Mouse (Mus musculus): ENCODE results near the gene Fignl1.

Fignl1 gene

DNA sequence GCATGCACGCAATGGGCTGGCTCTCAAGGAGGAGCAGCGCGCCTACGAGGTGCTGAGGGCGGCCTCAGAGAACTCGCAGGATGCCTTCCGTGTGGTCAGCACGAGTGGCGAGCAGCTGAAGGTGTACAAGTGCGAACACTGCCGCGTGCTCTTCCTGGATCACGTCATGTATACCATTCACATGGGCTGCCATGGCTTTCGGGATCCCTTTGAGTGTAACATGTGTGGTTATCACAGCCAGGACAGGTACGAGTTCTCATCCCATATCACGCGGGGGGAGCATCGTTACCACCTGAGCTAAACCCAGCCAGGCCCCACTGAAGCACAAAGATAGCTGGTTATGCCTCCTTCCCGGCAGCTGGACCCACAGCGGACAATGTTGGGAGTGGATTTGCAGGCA, 39.5 kb downstream of the Fignl1 start:
- CTCF ChIA-PET, result interaction anchor here (0.6 kb wide), 1 partner anchor 49 kb away, joined by 3 read pairs; no protein-coding TSS in a partner anchor

DNA sequence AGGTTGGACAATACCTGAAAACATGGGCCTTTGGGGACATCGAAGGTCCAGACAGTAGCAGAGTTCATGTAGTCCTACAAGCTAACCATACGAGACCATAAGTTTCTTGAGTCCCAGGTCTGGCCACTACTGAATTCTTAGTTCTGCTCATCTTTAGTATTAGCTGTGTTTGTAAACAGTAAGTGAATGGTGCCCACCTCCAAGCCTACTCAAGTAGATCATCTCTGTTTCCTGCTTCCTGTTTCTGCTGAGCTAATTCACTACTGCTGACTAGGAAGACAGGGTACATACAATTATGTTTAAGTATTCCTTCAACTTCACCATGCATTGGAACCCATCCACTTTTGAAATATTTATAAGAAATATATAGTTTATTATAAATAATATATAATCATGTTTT, 40.7 kb downstream of the Fignl1 start:
- CTCF ChIA-PET, result no interaction called here

DNA sequence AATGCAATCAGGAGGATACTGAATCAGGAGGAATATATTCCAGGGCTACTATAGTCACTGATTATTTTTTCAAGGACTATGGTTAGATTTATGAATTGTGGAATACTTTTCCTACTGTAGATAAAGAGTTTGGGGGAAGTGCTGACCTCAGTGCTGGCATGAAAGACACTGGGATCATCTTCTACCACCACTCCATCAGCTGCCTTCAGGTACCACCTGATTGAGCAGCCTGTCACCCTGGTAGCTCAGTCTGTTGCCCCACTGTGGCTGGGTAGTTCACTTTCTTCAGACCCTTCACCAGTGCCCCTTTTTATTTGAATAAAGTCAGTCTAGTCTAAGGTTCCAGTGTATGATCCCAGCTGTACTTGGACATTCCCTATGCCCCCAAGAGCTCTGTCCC, 42.0 kb downstream of the Fignl1 start:
- CTCF ChIA-PET, result interaction anchor here (0.6 kb wide), 1 partner anchor 8 kb away, joined by 3 read pairs; no protein-coding TSS in a partner anchor

DNA sequence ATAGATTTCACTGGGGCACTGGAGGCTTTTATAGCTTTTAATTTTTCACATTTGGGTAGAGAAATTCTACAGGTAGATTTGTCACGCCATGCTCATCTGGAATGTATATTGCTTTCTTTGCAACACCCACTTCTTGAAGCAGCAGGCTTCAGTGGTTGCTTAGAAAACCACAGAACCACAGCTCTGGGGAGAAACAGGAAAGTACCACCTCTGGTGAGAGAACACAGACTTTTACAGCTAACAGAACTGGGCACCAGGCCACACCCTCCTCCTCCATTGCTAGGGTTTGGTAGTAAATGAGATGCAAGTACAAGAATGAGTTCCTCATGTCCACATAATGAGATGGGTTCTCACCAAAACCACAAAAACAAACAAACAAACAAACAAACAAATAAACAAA, 42.7 kb downstream of the Fignl1 start:
- CTCF ChIA-PET, result interaction anchor here (0.6 to 1.0 kb wide), 3 partner anchors 8 to 263 kb away, joined by 3 read pairs; no protein-coding TSS in a partner anchor

DNA sequence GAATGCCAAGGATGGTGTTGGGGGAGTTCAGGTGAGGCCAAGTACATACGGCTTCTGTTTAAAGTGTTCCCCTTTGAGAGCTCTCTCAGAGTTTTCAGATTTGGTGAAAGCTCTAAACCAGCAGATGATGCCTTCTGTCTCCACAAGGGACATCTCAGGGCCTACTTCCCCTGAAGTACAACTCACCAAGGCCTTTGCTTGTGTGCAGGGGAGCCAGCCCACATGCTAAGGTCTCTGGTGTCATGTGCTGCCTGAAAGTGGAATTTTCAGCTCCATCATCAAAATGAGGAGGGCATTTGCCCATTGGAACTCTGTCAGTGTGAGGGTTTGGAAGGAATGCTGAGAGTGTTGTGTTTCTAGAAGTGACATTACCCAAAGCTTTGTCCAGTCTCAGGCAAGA, 43.3 kb downstream of the Fignl1 start:
- CTCF ChIA-PET, result interaction anchor here (0.7 to 1.0 kb wide), 3 partner anchors 17 to 262 kb away, joined by 3 read pairs; no protein-coding TSS in a partner anchor

DNA sequence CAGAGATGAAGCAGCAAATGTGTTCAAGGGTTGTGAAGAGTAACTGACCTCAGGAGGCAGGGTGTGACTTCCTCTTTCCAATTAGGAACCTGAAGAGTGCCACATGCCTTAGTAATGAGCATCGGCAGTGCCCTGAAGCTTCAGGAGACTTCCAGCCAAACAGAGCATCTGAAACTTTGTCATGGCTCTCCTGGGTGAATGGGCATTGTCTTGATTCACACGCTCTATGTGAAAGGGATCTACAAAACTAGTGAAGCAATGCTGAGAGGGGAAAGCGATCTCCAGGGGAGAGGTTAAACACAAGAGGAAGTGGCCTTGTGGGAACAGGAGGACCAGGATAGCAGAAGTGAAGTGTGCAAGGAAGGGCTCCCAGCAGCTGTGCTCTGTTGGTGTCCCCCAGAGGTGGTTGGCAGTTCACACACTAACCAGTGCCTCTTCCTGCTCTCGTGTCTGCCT, 45.5 kb downstream of the Fignl1 start:
- CTCF ChIA-PET, result no interaction called here

DNA sequence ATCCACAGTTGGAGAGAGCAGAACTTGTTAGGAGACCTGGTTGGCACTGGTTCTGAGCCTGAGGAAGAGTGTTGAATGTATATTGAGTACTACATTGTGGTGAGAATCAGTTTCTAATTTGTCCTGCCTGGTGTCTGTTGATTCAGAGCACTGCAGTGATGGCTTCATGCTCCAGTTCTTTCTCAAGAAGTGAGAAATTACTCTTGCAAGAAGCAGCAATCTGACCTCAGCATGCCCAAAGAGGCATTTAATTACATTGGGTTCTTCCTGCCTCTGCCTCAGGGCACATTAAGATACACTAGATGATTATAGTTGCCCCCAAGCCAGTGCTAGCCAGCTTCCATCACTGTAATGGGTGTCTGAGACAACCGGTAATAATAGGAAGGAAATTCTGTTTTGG, 49.9 kb downstream of the Fignl1 start:
- CTCF ChIA-PET, result interaction anchor here (0.6 to 1.6 kb wide), 3 partner anchors 22 to 300 kb away, joined by 3 to 7 read pairs (median 5); no protein-coding TSS in a partner anchor

DNA sequence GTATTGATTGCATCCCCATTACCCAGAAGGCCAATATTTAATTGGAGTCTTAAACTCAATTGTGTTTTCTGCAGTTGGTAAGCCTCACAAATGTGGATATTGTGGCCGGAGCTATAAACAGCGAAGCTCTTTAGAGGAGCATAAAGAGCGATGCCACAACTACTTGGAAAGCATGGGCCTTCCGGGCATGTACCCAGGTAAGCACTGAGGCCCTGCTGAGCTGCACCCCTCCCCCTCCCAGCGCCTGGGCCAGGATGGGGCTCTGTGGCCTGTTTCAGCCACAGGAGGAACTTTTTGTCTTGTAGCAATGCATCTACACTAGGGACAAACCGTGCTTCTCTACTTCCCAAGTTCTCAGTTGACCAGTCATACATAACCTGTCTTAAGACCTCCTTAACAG, 50.6 kb downstream of the Fignl1 start:
- CTCF ChIA-PET, result interaction anchor here (0.7 to 1.6 kb wide), 3 partner anchors 23 to 93 kb away, joined by 3 to 7 read pairs (median 4); no protein-coding TSS in a partner anchor

DNA sequence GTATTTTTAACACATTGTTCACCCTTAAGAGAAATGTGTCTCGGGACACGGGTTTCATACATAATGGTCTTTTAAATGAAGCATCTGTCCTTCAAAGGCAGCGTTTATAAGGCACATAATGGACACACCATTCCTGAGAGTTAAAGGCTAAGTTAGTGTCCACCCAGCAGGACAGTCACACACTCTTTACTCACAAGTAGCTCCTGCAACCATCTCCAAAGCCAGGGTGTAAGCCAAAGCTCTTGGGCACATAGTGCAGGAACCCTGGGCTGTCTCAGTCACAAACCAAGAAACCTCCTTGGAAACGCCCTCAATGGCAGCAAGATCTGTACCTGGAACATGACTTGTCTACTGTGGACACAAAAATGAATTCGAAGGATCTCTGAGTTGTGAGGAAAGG, 55.9 kb downstream of the Fignl1 start:
- CTCF ChIA-PET, result interaction anchor here (0.5 kb wide), 1 partner anchor 14 kb away, joined by 9 read pairs; no protein-coding TSS in a partner anchor

DNA sequence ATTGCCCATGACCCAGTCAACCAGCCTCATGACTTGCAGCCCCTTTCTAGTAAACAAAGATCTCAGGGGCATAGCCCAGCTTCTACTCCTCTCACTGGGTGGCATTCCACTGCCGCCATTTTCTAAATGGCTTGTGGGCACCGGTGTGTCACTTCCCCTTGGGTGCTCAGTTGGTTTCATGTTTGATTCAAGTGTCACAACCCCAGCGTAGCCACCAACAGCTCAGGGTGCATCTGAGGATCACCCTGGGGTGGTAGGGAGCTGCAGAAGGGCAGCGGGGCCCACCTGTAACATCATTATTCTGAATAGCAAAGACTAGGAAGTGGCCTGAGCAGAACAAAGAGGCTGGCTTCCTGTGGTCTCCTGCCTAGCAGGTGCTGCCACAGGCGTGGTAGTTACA, 57.7 kb downstream of the Fignl1 start:
- CTCF ChIA-PET, result no interaction called here

DNA sequence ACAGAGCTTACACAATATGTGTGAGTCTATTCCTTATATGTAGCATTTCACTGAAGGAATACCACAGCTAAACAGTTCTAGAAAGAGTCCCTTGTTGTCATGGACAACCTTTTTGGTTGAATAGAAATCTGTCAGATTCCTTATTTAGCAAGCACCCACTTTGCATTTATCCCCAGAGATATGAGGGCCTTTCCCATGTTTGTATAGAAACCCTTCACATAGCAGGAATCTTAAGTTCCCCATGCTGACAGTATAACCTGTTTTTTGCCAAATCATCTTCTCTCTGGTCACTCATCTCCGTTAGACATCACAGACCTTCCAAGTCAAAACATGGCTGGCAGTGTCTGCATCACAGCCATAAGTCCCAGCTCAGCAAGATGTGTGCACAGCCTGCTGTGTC, 64.5 kb downstream of the Fignl1 start:
- CTCF ChIA-PET, result interaction anchor here (0.6 to 0.9 kb wide), 3 partner anchors 45 to 188 kb away, joined by 3 to 5 read pairs (median 3); no protein-coding TSS in a partner anchor

DNA sequence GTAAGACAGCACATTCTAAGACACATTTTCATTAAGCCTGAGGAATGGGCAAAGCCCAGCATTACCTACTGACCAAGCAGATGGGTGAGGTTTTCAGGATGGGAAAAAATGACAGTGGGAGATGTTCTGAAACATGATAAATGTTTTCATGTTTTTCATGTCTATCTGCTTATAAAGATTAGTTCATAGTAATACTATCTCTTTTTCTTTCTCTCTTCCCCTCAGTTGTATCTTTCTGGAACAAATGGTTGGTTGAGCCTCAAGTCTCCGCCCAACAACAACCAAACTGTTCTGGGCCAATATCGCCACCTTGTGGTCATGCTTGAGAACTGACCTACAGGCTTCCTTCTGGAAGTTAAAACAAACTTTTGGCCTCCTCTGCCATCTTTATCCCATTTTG, 66.1 kb downstream of the Fignl1 start:
- CTCF ChIA-PET, result interaction anchor here (1.2 kb wide), 1 partner anchor 74 kb away, joined by 4 read pairs; no protein-coding TSS in a partner anchor

DNA sequence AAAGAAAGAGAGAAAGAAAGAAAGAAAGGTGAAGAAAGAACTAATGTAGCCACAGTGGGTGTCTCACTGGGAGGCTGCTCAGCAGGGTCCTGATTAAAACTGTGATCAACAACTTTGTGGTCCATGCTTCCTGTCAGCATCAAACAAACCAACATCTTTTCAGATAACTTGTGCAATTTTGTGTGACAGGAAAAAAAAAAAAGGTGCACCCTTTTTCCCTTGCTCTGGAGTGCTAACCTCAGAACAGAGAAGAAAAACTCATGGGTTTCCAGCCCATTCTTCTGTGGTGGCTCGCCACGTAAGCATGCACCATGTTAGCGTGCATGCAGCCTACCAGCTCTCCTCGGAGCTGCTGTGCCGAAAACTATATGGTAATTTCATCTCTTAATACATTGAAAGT, 67.2 kb downstream of the Fignl1 start:
- CTCF ChIA-PET, result no interaction called here

DNA sequence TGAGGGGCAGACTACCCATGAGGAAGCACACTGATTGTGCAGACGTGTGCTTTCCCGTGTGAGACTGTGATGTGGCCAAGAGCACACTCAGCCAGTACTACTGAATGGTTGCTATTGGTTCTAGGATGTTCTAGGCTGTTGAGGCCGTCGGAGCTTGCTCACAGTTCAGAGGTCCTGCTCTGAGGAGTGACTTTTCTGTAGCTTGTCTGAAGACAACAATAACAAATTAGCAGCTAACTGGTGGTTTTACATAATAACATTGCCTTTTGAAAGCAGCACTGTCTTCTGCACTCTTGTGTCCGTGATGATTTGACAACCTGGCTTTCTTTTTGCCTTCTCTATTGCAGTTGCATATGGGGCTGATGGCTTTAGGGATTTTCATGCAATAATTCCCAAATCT, 68.2 kb downstream of the Fignl1 start:
- CTCF ChIA-PET, result interaction anchor here (0.6 to 0.7 kb wide), 3 partner anchors 22 to 192 kb away, joined by 3 to 4 read pairs (median 3); no protein-coding TSS in a partner anchor

DNA sequence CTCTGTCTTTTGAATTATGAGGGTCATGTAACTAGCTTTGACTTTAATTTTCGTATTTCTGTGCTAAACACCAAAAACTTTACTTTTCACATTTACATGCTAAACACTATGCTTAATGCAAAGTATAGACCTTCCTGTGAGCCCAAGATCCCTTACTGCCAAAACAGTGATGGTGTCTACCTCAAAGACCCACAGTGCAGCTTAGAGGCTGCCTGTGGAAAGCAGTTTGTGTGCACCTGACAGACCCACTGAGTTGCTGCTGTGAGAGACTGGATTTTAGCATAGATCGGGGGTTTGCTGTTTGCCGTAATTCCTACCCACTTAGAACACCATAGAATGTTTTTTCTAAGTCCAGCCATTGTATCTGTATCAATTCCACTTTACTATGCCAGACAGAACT, 69.7 kb downstream of the Fignl1 start:
- CTCF ChIA-PET, result interaction anchor here (0.6 to 0.7 kb wide), 3 partner anchors 44 to 275 kb away, joined by 3 to 7 read pairs (median 6); no protein-coding TSS in a partner anchor

DNA sequence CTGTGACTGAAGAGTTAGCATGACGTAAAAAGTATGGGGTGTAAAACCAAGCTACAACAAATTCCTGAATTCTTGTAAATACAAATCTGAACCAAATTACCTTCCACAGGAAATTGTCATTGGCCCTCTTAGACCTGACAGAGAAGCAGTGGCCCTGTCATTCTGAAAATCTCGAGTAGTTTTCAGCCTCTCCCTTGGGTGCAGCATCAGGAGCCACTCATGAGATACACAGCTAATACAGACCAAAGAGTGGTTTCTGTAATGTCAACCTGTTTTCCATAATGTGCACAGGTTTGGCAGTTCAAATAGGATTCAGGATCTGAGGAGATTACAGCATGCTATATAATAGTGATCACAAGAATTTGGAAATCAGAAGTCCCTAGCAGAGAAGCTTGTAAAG, 71.2 kb downstream of the Fignl1 start:
- CTCF ChIA-PET, result no interaction called here
